In genomic region chr13:59814109-59814591, GRCm38 (mm10) we compare ENCODE assay signal across 14 mouse cellular contexts. TPM values are rescaled to one million over a fixed set of nuclear protein-coding genes. Genes with fewer than 3 reads are reported as not detected.
DNase-seq lines count a peak whose midpoint lies in the region; ATAC-seq lines count a peak whose summit lies in the region.
"Had no signal": no experiment of that assay in that cellular context is flagged by ENCODE, and none has a peak within 500 bp of the region (broad histone marks: within the 10 kb centered on the region; RNA-seq: fewer than 3 reads in every experiment).

No protein-coding gene starts in this region.

- H3K36me3 ChIP-seq in heart, embryonic 15.5 days, result peaks cover 65% of the 10 kb centered on the region
- peaks cover 46% of the 10 kb centered on the region for H3K36me3 ChIP-seq in liver, embryonic 11.5 days (ENCODE audit: control insufficient read depth, insufficient read depth, low read length)

- H3K27me3 ChIP-seq in heart, embryonic 15.5 days, result no peaks in the 10 kb centered on the region
- no peaks in the 10 kb centered on the region for H3K27me3 ChIP-seq in liver, embryonic 11.5 days (replicated peaks; ENCODE audit: control insufficient read depth, insufficient read depth, low read length)
- H3K27me3 ChIP-seq: CH12.LX; hindbrain, embryonic 13.5 days had no signal

- H3K4me1 ChIP-seq in heart, embryonic 15.5 days (replicated peaks), result peaks cover 16% of the 10 kb centered on the region
- H3K4me1 ChIP-seq in liver, embryonic 11.5 days (replicated peaks; ENCODE audit: control insufficient read depth, insufficient read depth, low read length), result peaks cover 30% of the 10 kb centered on the region

- no peak for DNase-seq in heart, postnatal 25 days (ENCODE audit: low spot score)
- DNase-seq in c-Kit-positive CD71-negative TER-119-negative erythroid progenitor cells, embryonic 14.5 days (ENCODE audit: low read depth), result peak; percentile 23
- DNase-seq in liver, embryonic 11.5 days (ENCODE audit: low spot score), result peak; percentile 67
- DNase-seq in spleen, postnatal 36 days (ENCODE audit: low spot score in 2 of 2), result peak; percentile 27 to 70
- DNase-seq in right cerebral cortex, postnatal 10 days (ENCODE audit: low spot score in 2 of 2), result no peak
- DNase-seq in adrenal gland, adult 2 months, result no peak
- no peak for DNase-seq in cerebellum, postnatal 36 days

- no peak overlapping the region for H3K4me3 ChIP-seq in heart, embryonic 15.5 days
- peak overlapping the region; percentile 29 for H3K4me3 ChIP-seq in liver, embryonic 11.5 days (ENCODE audit: low read depth, low read length)
- H3K4me3 ChIP-seq: hindbrain, embryonic 13.5 days had no signal

- 41% methylated on average over 6 of the region's 6 CpGs for WGBS in heart, embryonic 15.5 days
- 34% methylated on average over 6 of the region's 6 CpGs for WGBS in liver, embryonic 11.5 days

- no peaks in the 10 kb centered on the region for H3K9me3 ChIP-seq in heart, embryonic 15.5 days (replicated peaks)
- no peaks in the 10 kb centered on the region for H3K9me3 ChIP-seq in liver, embryonic 11.5 days (ENCODE audit: control insufficient read depth, low read length)
- H3K9me3 ChIP-seq: hindbrain, embryonic 13.5 days had no signal

- intact Hi-C loops in heart, postnatal 25 days (cut with DNase I), result no loop called here

- no peak overlapping the region for H3K9ac ChIP-seq in heart, embryonic 15.5 days
- peak overlapping the region; percentile 61 for H3K9ac ChIP-seq in liver, embryonic 11.5 days (ENCODE audit: low read depth, low read length)
- H3K9ac ChIP-seq: hindbrain, embryonic 13.5 days had no signal

- peak; percentile 50; the same call in 1 of the 2 replicates for ATAC-seq in heart, embryonic 15.5 days (replicated peaks; ENCODE audit: insufficient number of reproducible peaks, insufficient read depth, low FRiP score, low read depth)
- peak; percentile 99 for ATAC-seq in liver, embryonic 11.5 days (replicated peaks; ENCODE audit: low FRiP score)

- no peak overlapping the region for H3K4me2 ChIP-seq in heart, embryonic 15.5 days
- peak overlapping the region; percentile 67 for H3K4me2 ChIP-seq in liver, embryonic 11.5 days
- H3K4me2 ChIP-seq: hindbrain, embryonic 13.5 days had no signal

- H3K27ac ChIP-seq in heart, embryonic 15.5 days, result peak overlapping the region; percentile 33
- peak overlapping the region; percentile 96 for H3K27ac ChIP-seq in liver, embryonic 11.5 days (ENCODE audit: low read depth, low read length)
- H3K27ac ChIP-seq: hindbrain, embryonic 13.5 days had no signal

RNA-seq across cellular contexts. Expression of gene Tut7, which starts 8.8 kb away (rescaled TPM):
- 34.4 and 36.0 TPM in 2 replicates for polyA plus RNA-seq in heart, embryonic 15.5 days (2015; fragmentation: Nextera tagmentation; extraction: Ambion mirVana)
- 10 to 100 TPM; 41.4 to 41.9 TPM for total RNA-seq in heart, postnatal 25 days (2021)
- polyA plus RNA-seq in liver, embryonic 11.5 days (2014; fragmentation: Nextera tagmentation; extraction: Ambion mirVana), result 68.2 and 69.5 TPM in 2 replicates
- 10 to 100 TPM; 60.9 to 79.3 TPM for total RNA-seq in adrenal gland, adult 2 months (2021)
- 14.8 and 16.4 TPM in 2 replicates for polyA plus RNA-seq in adrenal gland, adult 2 months (2012; rRNA removed)

RNA-seq across cellular contexts. Expression of gene Gm49354, which starts 32.1 kb away (rescaled TPM):
- not detected in 2 replicates for polyA plus RNA-seq in heart, embryonic 15.5 days (2015; fragmentation: Nextera tagmentation; extraction: Ambion mirVana)
- not detected for total RNA-seq in heart, postnatal 25 days (2021)
- not detected in 2 replicates for polyA plus RNA-seq in liver, embryonic 11.5 days (2014; fragmentation: Nextera tagmentation; extraction: Ambion mirVana)
- total RNA-seq in adrenal gland, adult 2 months (2021), result not detected
- polyA plus RNA-seq in adrenal gland, adult 2 months (2012; rRNA removed), result not detected in 2 replicates
- total RNA-seq: CH12.LX; layer of hippocampus, postnatal 25 days had no signal
- polyA plus RNA-seq: hindbrain, embryonic 13.5 days; kidney, embryonic 16.5 days; lung, embryonic 16.5 days; testis, adult 2 months had no signal

RNA-seq across cellular contexts. Expression of gene Isca1, which starts 44.5 kb away (rescaled TPM):
- 217 and 232 TPM in 2 replicates for polyA plus RNA-seq in heart, embryonic 15.5 days (2015; fragmentation: Nextera tagmentation; extraction: Ambion mirVana)
- total RNA-seq in heart, postnatal 25 days (2021), result 100 to 1,000 TPM; 221 to 222 TPM
- polyA plus RNA-seq in liver, embryonic 11.5 days (2014; fragmentation: Nextera tagmentation; extraction: Ambion mirVana), result 173 and 181 TPM in 2 replicates
- total RNA-seq in adrenal gland, adult 2 months (2021), result 100 to 1,000 TPM; 104 to 107 TPM
- polyA plus RNA-seq in adrenal gland, adult 2 months (2012; rRNA removed), result 59.3 and 60.1 TPM in 2 replicates

Comparison
In these comparisons a context has a peak if more than half of its experiments do, and no peak if none do; other contexts are left out.
1. DNase-seq: peak in c-Kit-positive CD71-negative TER-119-negative erythroid progenitor cells, embryonic 14.5 days (single experiment), liver, embryonic 11.5 days (single experiment) and spleen, postnatal 36 days (2 of 2); none in heart, postnatal 25 days (single experiment), right cerebral cortex, postnatal 10 days (0 of 2), adrenal gland, adult 2 months (single experiment) and cerebellum, postnatal 36 days (0 of 2).